Mouse (Mus musculus) liver, adult 2 months (tissue): Measurements from ENCODE around the gene Tcp1. TPM values are rescaled to one million over a fixed set of nuclear protein-coding genes. Genes with fewer than 3 reads are reported as not detected.
"Not testable (repeated sequence)": the region's sequence is repeated elsewhere in the genome, so short reads cannot be mapped to it uniquely, and the experiment has no call there.

Experiments
- DNase-seq: peaks from one replicate; pipeline ENCODE4 v3.0.0-alpha.2; 2011; ENCODE audit warnings: low read depth, low spot score; ENCODE audit errors: extremely low read depth
- H3K27ac ChIP-seq: fragments of 200-500 bp; replicated peaks from 2 replicates; pipeline ENCODE4 v1.5.1; 2012; ENCODE audit warnings: low read depth, mild to moderate bottlenecking, control low read depth, inconsistent platforms, low read length; ENCODE audit not compliant: insufficient read depth
- H3K27me3 ChIP-seq: fragments of 200-500 bp; 2 replicates; pipeline ENCODE4 v1.6.1; 2012; ENCODE audit warnings: mild to moderate bottlenecking, moderate library complexity, low read length, inconsistent platforms; ENCODE audit not compliant: control insufficient read depth, insufficient read depth
- H3K36me3 ChIP-seq: fragments of 200-500 bp; 2 replicates; pipeline ENCODE4 v1.6.1; 2012; ENCODE audit warnings: low read length, inconsistent platforms; ENCODE audit not compliant: control insufficient read depth, insufficient read depth
- H3K4me1 ChIP-seq: fragments of 200-500 bp; 2 replicates; pipeline ENCODE4 v1.6.1; 2011; ENCODE audit warnings: low read length; ENCODE audit not compliant: control insufficient read depth, insufficient read depth
- H3K4me3 ChIP-seq: fragments of 200-500 bp; 2 replicates; pipeline ENCODE4 v1.5.1; 2011; ENCODE audit warnings: low read depth, mild to moderate bottlenecking, control low read depth, low read length, moderate library complexity; ENCODE audit not compliant: insufficient read depth
- H3K79me2 ChIP-seq: fragments of 200-500 bp; 2 replicates; pipeline ENCODE4 v1.6.1; 2012; ENCODE audit warnings: inconsistent platforms, mild to moderate bottlenecking, low read length, moderate library complexity; ENCODE audit not compliant: control insufficient read depth, insufficient read depth
- H3K9ac ChIP-seq: fragments of 200-500 bp; 2 replicates; pipeline ENCODE4 v1.6.1; 2012; ENCODE audit warnings: low read depth, mild to moderate bottlenecking, control low read depth, inconsistent platforms, low read length
- CTCF ChIP-seq: fragments of 200-500 bp; IDR thresholded peaks from 2 replicates; pipeline ENCODE4 v1.5.1; 2011; ENCODE audit warnings: low read depth, low read length, control low read depth
- POLR2A ChIP-seq: fragments of 200-500 bp; IDR thresholded peaks from 2 replicates; pipeline ENCODE4 v1.6.1; 2011; ENCODE audit warnings: low read length, control low read depth; ENCODE audit not compliant: insufficient read depth; ENCODE audit errors: extremely low read depth
- WGBS: fragments of 180-500 bp; shearing (Covaris S2); methylation state at CpG from one replicate; pipeline ENCODE4 v1.1.7; 2018; 5-methylcytosine and 5-hydroxymethylcytosine counted together
- polyA plus RNA-seq: library from polyadenylated mRNA; depleted of rRNA; stranded (reverse); fragments of >200 nt; gene quantifications from 2 replicates; pipeline ENCODE4 v1.2.3, GENCODE M21; 2012
- total RNA-seq: library from RNA; depleted of rRNA; stranded (reverse); fragments of >200 nt; gene quantifications from 2 replicates; pipeline ENCODE4 v1.2.3, GENCODE M21; 2014

Gene Tcp1
- total and polyA plus RNA-seq, 2 experiments: 39.9 to 136 TPM

- peaks cover 7% of the 10 kb centered on the region; the same call in 1 of the 2 replicates for H3K36me3 ChIP-seq
- H3K4me1 ChIP-seq: peaks cover 15% of the 10 kb centered on the region
- H3K27ac ChIP-seq: peak overlapping the region; percentile 67
- H3K27me3 ChIP-seq: no peaks in the 10 kb centered on the region
- H3K9ac ChIP-seq: peak overlapping the region; percentile 52; the same call in 1 of the 2 replicates
- 18% methylated on average over 2 of the region's 2 CpGs for WGBS
- H3K79me2 ChIP-seq: no peaks in the 10 kb centered on the region; the same call in 1 of the 2 replicates
- TF ChIP-seq CTCF: no peak
- no peak for TF ChIP-seq POLR2A
- peak overlapping the region; percentile 5; the same call in 1 of the 2 replicates for H3K4me3 ChIP-seq
- no peak for DNase-seq
Observed at GRCm38 (mm10) chr17:12938077-12938476, 22.6 kb downstream of the Tcp1 start.

GRCm38 (mm10) chr17:12939377-12940148, 24.1 kb downstream of the Tcp1 start:
- DNase-seq: peak; percentile 39
- Histone ChIP-seq H3K36me3 (peaks cover 17% of the 10 kb centered on the region), H3K9ac (peak overlapping the region; percentile 85), H3K27ac (peak overlapping the region; percentile 81), H3K4me3 (peak overlapping the region; percentile 85), H3K4me1 (peaks cover 15% of the 10 kb centered on the region)
- not testable (repeated sequence) for H3K79me2 ChIP-seq, H3K27me3 ChIP-seq
- WGBS: 14% methylated on average over 4 of the region's 12 CpGs

GRCm38 (mm10) chr17:12940151-12940805, 24.8 kb downstream of the Tcp1 start, which contains the start of gene Acat3:
Gene Acat3 (minus strand): TSS chr17:12940600.
- peaks cover 21% of the 10 kb centered on the region for H3K36me3 ChIP-seq
- no peaks in the 10 kb centered on the region for H3K27me3 ChIP-seq
- peaks cover 13% of the 10 kb centered on the region for H3K4me1 ChIP-seq
- H3K27ac ChIP-seq: peak within 1 kb of the TSS; percentile 81
- no peaks in the 10 kb centered on the region; the same call in 1 of the 2 replicates for H3K79me2 ChIP-seq
- 2% methylated on average over 27 of the region's 27 CpGs for WGBS
- H3K4me3 ChIP-seq: peak within 1 kb of the TSS; percentile 85
- DNase-seq: peak; percentile 84
- TF ChIP-seq POLR2A (peak; percentile 90), CTCF (no peak)
- peak within 1 kb of the TSS; percentile 85 for H3K9ac ChIP-seq

- Histone ChIP-seq H3K27ac (peak overlapping the region; percentile 55; the same call in 1 of the 2 replicates), H3K9ac (0 out of 2 replicates have a peak overlapping the region, but pooled peaks have one; percentile 25), H3K27me3 (no peaks in the 10 kb centered on the region), H3K36me3 (peaks cover 26% of the 10 kb centered on the region), H3K79me2 (no peaks in the 10 kb centered on the region; the same call in 1 of the 2 replicates), H3K4me3 (no peak overlapping the region), H3K4me1 (peaks cover 5% of the 10 kb centered on the region)
- DNase-seq: peak; percentile 58
- TF ChIP-seq POLR2A (no peak), CTCF (no peak)
- 74% methylated on average over 8 of the region's 8 CpGs for WGBS
Observed at GRCm38 (mm10) chr17:12941543-12942260, 26.2 kb downstream of the Tcp1 start.

GRCm38 (mm10) chr17:12942459-12943162, 27.1 kb downstream of the Tcp1 start:
- WGBS: 95% methylated on average over 6 of the region's 6 CpGs

More at GRCm38 (mm10) chr17:12942459-12943162, 27.1 kb downstream of the Tcp1 start:
- H3K79me2 ChIP-seq: no peaks in the 10 kb centered on the region; the same call in 1 of the 2 replicates
- H3K27me3 ChIP-seq: no peaks in the 10 kb centered on the region
- H3K27ac ChIP-seq: no peak overlapping the region
- TF ChIP-seq POLR2A (no peak), CTCF (no peak)
- no peak for DNase-seq
- H3K4me3 ChIP-seq: no peak overlapping the region
- H3K4me1 ChIP-seq: peaks cover 3% of the 10 kb centered on the region
- no peak overlapping the region for H3K9ac ChIP-seq
- peaks cover 30% of the 10 kb centered on the region for H3K36me3 ChIP-seq
